Mouse (Mus musculus) kidney, embryonic 14.5 days (tissue): ENCODE results near the gene Ubtd1. TPM values are rescaled to one million over a fixed set of nuclear protein-coding genes. Genes with fewer than 3 reads are reported as not detected.
"Not testable (repeated sequence)": the region's sequence is repeated elsewhere in the genome, so short reads cannot be mapped to it uniquely, and the experiment has no call there.

Source experiments
- ATAC-seq: fragments of 200-750 bp; cut with Nextera tagmentation; 2 replicates; pipeline ENCODE4 v1.8.0; 2017; ENCODE audit warnings: moderate number of reproducible peaks, mild to moderate bottlenecking, moderate TSS enrichment, moderate library complexity; ENCODE audit not compliant: low FRiP score, low TSS enrichment
- H3K27ac ChIP-seq: fragments of 300-500 bp; sonication (generic); 2 replicates; pipeline ENCODE4 v1.5.1; 2014; ENCODE audit warnings: low read depth, mild to moderate bottlenecking, low read length, moderate library complexity, mixed read lengths
- H3K27me3 ChIP-seq: fragments of 300-500 bp; sonication (generic); 2 replicates; pipeline ENCODE4 v1.6.1; 2014; ENCODE audit warnings: mild to moderate bottlenecking, low read length; ENCODE audit not compliant: control insufficient read depth, insufficient read depth
- H3K36me3 ChIP-seq: fragments of 300-500 bp; sonication (generic); 2 replicates; pipeline ENCODE4 v1.6.1; 2014; ENCODE audit warnings: low read length, mixed read lengths; ENCODE audit not compliant: control insufficient read depth, insufficient read depth
- H3K4me1 ChIP-seq: fragments of 300-500 bp; sonication (generic); 2 replicates; pipeline ENCODE4 v1.6.1; 2014; ENCODE audit warnings: low read length, mixed read lengths; ENCODE audit not compliant: control insufficient read depth, insufficient read depth
- H3K4me2 ChIP-seq: fragments of 300-500 bp; sonication (generic); replicated peaks from 2 replicates; pipeline ENCODE4 v1.6.1; 2014; ENCODE audit warnings: low read depth, mild to moderate bottlenecking, low read length
- H3K4me3 ChIP-seq: fragments of 300-500 bp; sonication (generic); 2 replicates; pipeline ENCODE4 v1.5.1; 2014; ENCODE audit warnings: mild to moderate bottlenecking, low read length
- H3K9ac ChIP-seq: fragments of 300-500 bp; sonication (generic); 2 replicates; pipeline ENCODE4 v1.6.1; 2014; ENCODE audit warnings: low read depth, mild to moderate bottlenecking, low read length, moderate library complexity
- H3K9me3 ChIP-seq: fragments of 300-500 bp; sonication (generic); 2 replicates; pipeline ENCODE4 v1.6.1; 2016; ENCODE audit warnings: low read length; ENCODE audit not compliant: control insufficient read depth
- WGBS: fragments of 180-500 bp; shearing (Covaris S2); extraction: QIAGEN DNeasy Blood & Tissue Kit; methylation state at CpG from one replicate; pipeline ENCODE4 v1.1.7; 2014; 5-methylcytosine and 5-hydroxymethylcytosine counted together
- polyA plus RNA-seq: library from polyadenylated mRNA; unstranded; fragments of >200 nt; fragmentation: Nextera tagmentation; extraction: Ambion mirVana; gene quantifications from 2 replicates; pipeline ENCODE4 v1.2.1, GENCODE M21; 2014

The Ubtd1 gene
- polyA plus RNA-seq, 1 experiment from 2014 or later: 29.8 TPM

GRCm38 (mm10) chr19:42078566-42078965 lies 97.0 kb downstream of the Ubtd1 start:
- Histone ChIP-seq H3K4me2 (no peak overlapping the region), H3K36me3 (peaks cover 13% of the 10 kb centered on the region), H3K9me3 (no peaks in the 10 kb centered on the region), H3K27me3 (no peaks in the 10 kb centered on the region), H3K4me1 (peaks cover 4% of the 10 kb centered on the region; the same call in 1 of the 2 replicates), H3K27ac (no peak overlapping the region), H3K4me3 (no peak overlapping the region), H3K9ac (no peak overlapping the region)
- 97% methylated on average over 8 of the region's 8 CpGs for WGBS
- no peak for ATAC-seq

GRCm38 (mm10) chr19:42079006-42079405 lies 97.4 kb downstream of the Ubtd1 start:
- no peak for ATAC-seq
- H3K4me2 ChIP-seq: no peak overlapping the region
- H3K36me3 ChIP-seq: peaks cover 13% of the 10 kb centered on the region
- H3K9ac ChIP-seq: no peak overlapping the region
- no peak overlapping the region for H3K27ac ChIP-seq
- peaks cover 4% of the 10 kb centered on the region; the same call in 1 of the 2 replicates for H3K4me1 ChIP-seq
- no peaks in the 10 kb centered on the region for H3K27me3 ChIP-seq
- no peak overlapping the region for H3K4me3 ChIP-seq
- H3K9me3 ChIP-seq: no peaks in the 10 kb centered on the region
- WGBS: 94% methylated on average over 12 of the region's 12 CpGs

GRCm38 (mm10) chr19:42079950-42080349 lies 98.4 kb downstream of the Ubtd1 start:
- WGBS: 70% methylated on average over 5 of the region's 5 CpGs
- no peak overlapping the region for H3K4me2 ChIP-seq
- no peak overlapping the region for H3K9ac ChIP-seq
- H3K9me3 ChIP-seq: no peaks in the 10 kb centered on the region
- no peaks in the 10 kb centered on the region for H3K27me3 ChIP-seq
- no peak overlapping the region for H3K27ac ChIP-seq
- no peak overlapping the region for H3K4me3 ChIP-seq
- peaks cover 13% of the 10 kb centered on the region for H3K36me3 ChIP-seq
- H3K4me1 ChIP-seq: peaks cover 4% of the 10 kb centered on the region; the same call in 1 of the 2 replicates
- no peak for ATAC-seq

- Histone ChIP-seq H3K27ac (no peak overlapping the region), H3K27me3 (no peaks in the 10 kb centered on the region), H3K4me2 (no peak overlapping the region), H3K9ac (no peak overlapping the region), H3K9me3 (no peaks in the 10 kb centered on the region), H3K4me1 (peaks cover 6% of the 10 kb centered on the region; the same call in 1 of the 2 replicates), H3K4me3 (no peak overlapping the region), H3K36me3 (peaks cover 7% of the 10 kb centered on the region)
- ATAC-seq: no peak
- 53% methylated on average over 11 of the region's 11 CpGs for WGBS
Observed at GRCm38 (mm10) chr19:42080469-42080868, 98.9 kb downstream of the Ubtd1 start.

- WGBS: 97% methylated on average over 5 of the region's 5 CpGs
- not testable (repeated sequence) for H3K4me1 ChIP-seq, ATAC-seq, H3K27me3 ChIP-seq, H3K9me3 ChIP-seq, H3K36me3 ChIP-seq, H3K27ac ChIP-seq, H3K9ac ChIP-seq, H3K4me3 ChIP-seq, H3K4me2 ChIP-seq
Observed at GRCm38 (mm10) chr19:42081613-42082012, 100.0 kb downstream of the Ubtd1 start.

Other genes with a start within 250 kb of the Ubtd1 start
- 4.7 and 6.0 TPM in 2 replicates for gene Slit1, start 238.1 kb upstream of the Ubtd1 start, polyA plus RNA-seq
- 23.9 and 38.1 TPM in 2 replicates for gene Arhgap19, start 179.7 kb upstream of the Ubtd1 start, polyA plus RNA-seq
- gene Frat1, start 151.8 kb upstream of the Ubtd1 start, polyA plus RNA-seq: 5.7 and 6.6 TPM in 2 replicates
- gene Frat2, start 133.6 kb upstream of the Ubtd1 start, polyA plus RNA-seq: 5.4 and 7.5 TPM in 2 replicates
- gene Rrp12, start 85.6 kb upstream of the Ubtd1 start, polyA plus RNA-seq: 7.8 and 15.8 TPM in 2 replicates
- 604 and 682 TPM in 2 replicates for gene Pgam1, start 69.8 kb upstream of the Ubtd1 start, polyA plus RNA-seq
- 90.8 and 99.0 TPM in 2 replicates for gene Exosc1, start 48.3 kb upstream of the Ubtd1 start, polyA plus RNA-seq
- 60.9 and 68.9 TPM in 2 replicates for gene Zdhhc16, start 48.3 kb upstream of the Ubtd1 start, polyA plus RNA-seq
- 33.4 and 42.3 TPM in 2 replicates for gene Mms19, start 606 bp upstream of the Ubtd1 start, polyA plus RNA-seq
- not detected in 2 replicates for gene Ankrd2, start 54.2 kb downstream of the Ubtd1 start, polyA plus RNA-seq
- gene Hoga1, start 63.8 kb downstream of the Ubtd1 start, polyA plus RNA-seq: 7.2 and 9.8 TPM in 2 replicates
- 0.33 and 0.61 TPM in 2 replicates for gene 4933411K16Rik, start 70.5 kb downstream of the Ubtd1 start, polyA plus RNA-seq
- 27.8 and 33.6 TPM in 2 replicates for gene Morn4, start 104.6 kb downstream of the Ubtd1 start, polyA plus RNA-seq
- gene Pi4k2a, start 108.7 kb downstream of the Ubtd1 start, polyA plus RNA-seq: 26.0 and 37.8 TPM in 2 replicates
- 21.2 and 22.9 TPM in 2 replicates for gene Avpi1, start 147.3 kb downstream of the Ubtd1 start, polyA plus RNA-seq
- 9.6 and 14.2 TPM in 2 replicates for gene Marveld1, start 165.6 kb downstream of the Ubtd1 start, polyA plus RNA-seq
- 12.7 and 17.8 TPM in 2 replicates for gene Zfyve27, start 182.2 kb downstream of the Ubtd1 start, polyA plus RNA-seq
- gene Sfrp5, start 220.5 kb downstream of the Ubtd1 start, polyA plus RNA-seq: 0.53 and 0.91 TPM in 2 replicates